Mouse (Mus musculus): ENCODE measurements around the gene Poc1a. TPM values are rescaled to one million over a fixed set of nuclear protein-coding genes. Genes with fewer than 3 reads are reported as not detected.
A peak's percentile ranks its signal among the peaks of the same experiment; 100 is the strongest.

The Poc1a gene
- total RNA-seq, 2 experiments from 2014 or later = 15.6 to 17.8 TPM

DNA sequence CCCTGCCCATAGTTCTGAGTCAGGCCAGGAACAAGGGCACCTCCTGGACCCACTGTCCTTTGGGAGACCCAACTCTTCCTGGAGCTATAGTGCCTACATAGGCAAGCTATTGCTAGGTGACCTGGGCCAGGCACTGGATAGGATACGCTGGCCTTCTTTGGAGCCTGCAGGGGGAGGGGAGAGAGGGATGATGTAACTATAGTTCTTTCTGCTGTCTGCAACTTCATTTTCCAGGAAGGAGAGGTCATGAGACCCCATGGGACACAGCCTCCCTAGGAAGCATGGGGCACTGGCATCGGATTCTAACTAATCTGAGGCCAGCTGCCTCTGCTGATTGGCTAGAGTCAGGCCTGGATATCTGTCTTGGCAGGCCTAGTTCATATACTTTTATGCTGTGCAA is 38.2 kb downstream of the Poc1a start:
- intact Hi-C loops (cut with DNase I) = no loop called here

DNA sequence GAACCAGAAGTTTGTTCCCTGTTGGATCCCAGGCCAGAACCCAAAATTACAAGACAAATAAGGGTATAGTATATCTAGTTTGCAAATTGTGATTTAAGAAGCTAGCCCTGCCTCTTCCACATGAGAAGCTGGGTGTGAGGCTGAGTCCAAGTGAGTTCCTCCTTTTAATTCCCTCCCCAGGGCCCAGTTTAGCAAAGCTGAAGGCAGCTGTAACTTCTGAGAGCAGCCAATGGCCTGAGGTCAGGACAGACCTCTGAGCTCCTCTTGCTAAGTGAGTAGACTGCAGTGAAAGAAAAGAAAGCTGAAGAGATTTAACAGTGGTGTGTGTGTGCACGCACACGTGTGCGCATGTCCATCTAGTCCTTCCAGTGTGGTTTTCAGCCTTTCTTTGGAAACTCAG is 41.6 kb downstream of the Poc1a start:
- intact Hi-C loops (cut with DNase I) = no loop called here
- DNase-seq (ENCODE audit: extremely low spot score in 1 of 2, low spot score in 2 of 2) = no peak

More for the DNA sequence above, 38.2 kb downstream of the Poc1a start:
- DNase-seq (ENCODE audit: extremely low spot score in 1 of 2, low spot score in 2 of 2) = no peak

DNA sequence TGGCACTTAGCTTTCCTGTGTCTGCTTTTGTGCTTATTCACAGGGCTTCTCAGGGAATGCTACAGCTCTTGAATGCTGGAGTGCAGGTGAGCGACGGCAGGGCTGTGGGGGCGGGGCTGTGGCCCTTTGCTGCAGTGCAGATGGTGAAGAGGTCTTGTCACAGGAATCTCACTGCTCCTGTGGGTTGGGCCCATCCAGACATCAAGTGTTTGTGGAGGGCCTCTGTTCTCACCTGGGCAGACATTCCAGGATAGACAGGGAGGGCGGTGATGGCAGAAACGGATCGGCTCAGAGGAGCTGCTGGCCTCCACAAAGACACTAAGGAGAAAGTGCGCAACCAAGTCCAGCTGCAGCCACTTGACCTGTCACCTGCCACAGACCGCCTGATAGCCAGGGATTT is 45.4 kb downstream of the Poc1a start:
- intact Hi-C loops (cut with DNase I) = no loop called here
- no peak for DNase-seq (ENCODE audit: extremely low spot score in 1 of 2, low spot score in 2 of 2)

DNA sequence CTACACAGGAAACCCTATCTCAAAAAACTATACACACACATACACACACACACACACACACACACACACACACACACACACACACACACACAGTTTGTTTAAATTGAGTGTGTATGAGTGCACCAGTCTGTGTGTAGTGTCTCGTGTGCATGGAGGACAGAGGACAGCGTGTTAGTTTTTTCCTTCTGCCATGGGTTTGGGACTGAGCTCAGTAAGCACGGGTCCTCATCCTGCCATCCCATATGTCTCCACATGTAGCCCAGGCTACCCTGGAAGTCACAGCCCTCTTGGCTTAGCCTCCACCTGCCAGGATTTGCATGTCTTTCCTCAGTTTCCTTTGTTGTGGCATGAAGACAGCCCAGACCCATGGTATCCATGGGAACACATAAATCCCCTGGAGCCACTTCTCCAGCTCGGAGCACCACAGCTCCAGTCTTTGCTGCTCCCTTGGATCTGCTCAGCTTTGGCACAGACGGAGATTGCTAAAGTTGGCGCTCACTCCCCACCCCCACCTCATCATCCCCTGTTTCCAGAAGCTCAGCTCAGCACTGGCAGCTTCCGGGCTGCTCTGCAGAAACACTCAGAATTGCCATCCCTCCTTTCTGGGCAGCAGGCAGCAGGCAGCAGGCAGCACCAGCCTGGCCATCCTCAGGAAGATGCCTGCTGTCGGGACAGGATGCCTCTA is 46.4 kb downstream of the Poc1a start:
- intact Hi-C loops (cut with DNase I) = no loop called here
- DNase-seq (ENCODE audit: extremely low spot score in 1 of 2, low spot score in 2 of 2) = peak in 1 of 2 experiments; percentile 72

DNA sequence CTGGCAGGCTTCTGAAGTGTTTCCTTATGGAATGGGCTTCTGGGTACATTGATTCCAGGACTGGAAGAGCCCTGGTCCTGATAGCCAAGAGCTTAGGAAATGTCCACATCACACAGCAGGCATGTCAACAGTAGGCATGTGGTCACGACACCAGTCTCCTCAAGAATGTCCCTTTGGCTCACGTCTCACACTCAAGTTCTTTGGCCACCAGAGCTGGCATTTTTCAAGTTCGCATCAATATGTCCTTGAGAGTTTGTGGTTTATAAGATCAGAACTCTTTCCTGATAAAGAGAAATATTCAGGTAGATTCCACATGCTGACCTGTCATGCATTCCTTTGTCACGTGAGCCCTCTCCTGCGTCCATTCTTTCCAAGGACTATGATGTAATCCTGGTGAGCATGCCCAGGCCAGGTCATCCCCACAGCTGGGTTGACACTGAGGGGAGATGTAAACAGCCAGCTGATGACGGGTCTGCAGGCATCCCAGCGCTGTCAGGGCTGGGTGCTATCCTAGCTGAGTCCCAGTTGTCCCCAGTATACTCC is 47.3 kb downstream of the Poc1a start:
- DNase-seq (ENCODE audit: extremely low spot score in 1 of 2, low spot score in 2 of 2) = no peak
- intact Hi-C loops (cut with DNase I) = no loop called here

DNA sequence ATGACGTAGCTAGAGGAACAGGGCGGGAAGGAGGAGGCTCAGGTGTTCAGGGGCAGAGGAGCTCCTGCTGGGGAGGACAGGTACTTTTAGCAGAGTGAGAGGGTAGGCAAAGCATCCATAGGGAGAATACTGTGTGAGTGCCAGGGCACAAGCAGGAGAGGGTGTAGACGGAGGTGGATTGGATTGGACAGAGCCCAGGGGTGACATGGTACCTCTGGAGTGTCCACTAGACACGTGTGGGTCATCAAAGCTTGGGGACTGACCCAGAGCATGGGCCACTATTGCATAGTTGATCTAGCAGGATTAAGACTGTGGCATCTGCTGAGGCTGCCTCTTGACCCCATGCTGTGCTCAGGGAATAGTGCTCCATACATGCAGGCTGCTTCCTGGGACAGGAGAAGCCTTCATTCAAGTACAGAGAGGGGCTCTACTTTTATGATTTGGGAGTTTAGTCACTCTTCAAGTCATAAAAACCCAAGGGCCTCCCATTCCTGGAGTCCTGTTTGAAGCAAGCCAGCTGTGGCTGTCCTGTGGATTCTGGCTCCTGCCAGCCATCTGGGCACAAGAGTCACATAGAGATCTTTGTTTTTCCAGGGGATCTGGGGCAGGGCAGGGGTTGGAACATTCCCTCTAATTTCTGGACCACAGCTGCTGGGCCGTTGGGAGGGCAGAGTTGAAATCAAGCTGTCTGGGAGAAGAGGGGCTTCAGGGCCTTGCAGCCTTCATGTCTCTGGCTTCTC is 48.1 kb downstream of the Poc1a start:
- no peak for DNase-seq (ENCODE audit: extremely low spot score in 1 of 2, low spot score in 2 of 2)
- intact Hi-C loops (cut with DNase I) = no loop called here

DNA sequence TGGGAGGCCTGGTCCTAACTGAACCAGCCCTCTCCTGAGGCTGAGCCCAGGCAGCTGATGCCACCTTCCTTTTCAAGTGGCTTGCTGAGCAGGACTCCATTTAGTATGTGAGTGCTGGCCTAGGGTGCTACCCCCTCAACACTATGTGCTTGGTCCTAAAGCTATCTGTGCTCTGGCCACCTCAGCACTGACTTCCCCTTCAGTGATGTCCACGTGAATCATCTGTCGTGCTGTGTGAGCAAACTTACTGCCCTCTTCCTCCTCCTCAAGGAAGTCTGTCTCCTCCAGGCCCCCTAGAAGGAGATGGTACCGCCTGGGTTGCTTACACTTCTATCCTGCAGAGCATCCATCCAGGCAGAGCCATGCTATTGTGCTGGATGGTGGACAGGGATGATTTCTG is 51.9 kb downstream of the Poc1a start:
- intact Hi-C loops (cut with DNase I) = no loop called here
- DNase-seq (ENCODE audit: extremely low spot score in 1 of 2, low spot score in 2 of 2) = no peak

DNA sequence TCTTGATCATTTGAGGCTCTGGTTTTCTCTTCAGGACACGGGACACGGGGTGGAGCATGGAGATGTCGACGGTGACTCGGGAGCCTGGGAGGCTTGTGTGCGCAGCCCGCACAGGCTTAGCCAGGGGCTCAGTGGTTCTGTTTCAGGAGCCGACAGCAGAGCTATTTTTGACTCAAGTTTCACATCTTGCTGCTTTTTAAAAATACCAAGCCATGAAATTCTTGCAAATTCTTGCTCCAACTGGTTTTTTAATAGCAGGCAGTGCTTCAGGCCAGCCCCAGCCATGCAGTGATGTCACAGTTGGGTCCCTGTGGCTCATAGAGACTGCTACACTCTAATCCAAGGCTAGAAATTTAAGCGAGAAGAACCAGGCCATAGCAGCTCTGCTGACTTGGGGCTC is 56.8 kb downstream of the Poc1a start:
- peak; percentile 39 to 60 for DNase-seq (ENCODE audit: extremely low spot score in 1 of 2, low spot score in 2 of 2)
- intact Hi-C loops (cut with DNase I) = no loop called here

DNA sequence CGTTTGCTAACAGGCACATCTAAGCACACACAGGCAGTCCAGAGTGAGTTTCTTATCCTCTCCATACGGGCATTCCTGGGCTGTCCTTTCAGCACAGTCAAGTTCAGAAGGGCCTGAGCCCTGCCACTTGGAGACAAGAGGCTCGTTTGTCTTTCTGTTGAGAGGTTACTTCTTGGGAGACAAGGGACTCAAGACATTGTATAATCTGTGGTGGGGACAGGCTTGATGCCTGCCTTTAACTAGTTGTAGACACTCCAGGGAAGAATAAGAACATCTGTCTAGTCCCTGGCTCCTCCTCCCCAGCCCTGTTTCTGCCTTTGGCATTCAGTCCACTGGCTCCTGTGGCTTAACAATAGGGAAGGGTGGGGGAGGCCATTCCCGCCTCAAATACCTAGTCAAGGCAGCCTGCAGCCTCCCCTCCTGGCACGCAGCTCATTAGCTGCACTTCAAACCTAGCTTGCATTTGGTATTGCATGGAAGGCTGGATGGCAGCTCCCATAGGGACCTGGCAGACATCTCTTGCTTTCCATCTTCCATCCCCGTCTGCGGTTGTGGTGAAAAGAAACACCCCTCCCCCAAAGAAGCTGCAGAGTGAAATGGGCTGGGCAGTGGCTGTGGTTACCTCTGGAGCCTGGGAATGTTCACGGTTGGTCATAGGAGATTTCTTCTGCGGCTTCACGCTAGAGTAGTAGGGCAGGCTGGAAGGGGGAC is 57.8 kb downstream of the Poc1a start:
- intact Hi-C loops (cut with DNase I) = no loop called here
- DNase-seq (ENCODE audit: extremely low spot score in 1 of 2, low spot score in 2 of 2) = peak in 1 of 2 experiments; percentile 15

DNA sequence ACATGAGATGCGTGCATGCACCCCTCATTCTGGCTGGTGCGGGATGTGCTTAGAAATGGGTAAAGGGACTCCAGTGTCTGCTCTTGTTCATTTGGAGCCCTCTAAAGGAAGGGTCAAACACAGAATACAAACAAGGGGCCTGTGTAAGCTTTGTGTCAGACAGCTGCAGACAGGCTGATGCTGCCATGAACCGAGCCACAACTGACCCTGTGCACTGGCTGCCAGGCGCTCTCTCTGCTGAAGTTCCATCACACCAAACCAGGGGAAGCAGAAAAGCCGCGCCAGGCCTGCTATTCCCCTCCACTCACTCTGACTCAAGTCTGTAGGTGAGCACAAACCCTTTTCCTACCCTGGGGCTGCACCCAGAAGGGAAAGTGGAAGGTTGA is 58.3 kb downstream of the Poc1a start:
- intact Hi-C loops (cut with DNase I) = no loop called here

DNA sequence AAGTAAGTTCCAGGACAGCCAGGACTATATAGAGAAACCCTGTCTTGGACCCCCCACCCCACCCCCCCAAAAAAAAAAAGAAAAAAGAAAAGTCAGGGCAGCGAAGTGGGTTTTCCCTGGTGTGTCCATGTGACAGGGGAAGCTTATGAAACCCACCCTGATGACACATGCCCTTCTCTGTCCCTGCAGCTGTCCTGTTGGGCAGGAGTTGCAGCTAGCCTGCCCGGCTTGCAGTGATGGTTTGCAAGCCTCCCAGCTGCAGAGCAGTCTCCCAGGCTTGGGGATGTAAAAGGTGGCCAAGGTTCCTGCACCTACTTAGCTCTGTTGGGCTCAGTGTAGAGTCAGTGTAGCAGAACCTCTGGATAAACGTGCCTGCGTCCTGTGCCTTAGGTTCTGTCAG is 58.9 kb downstream of the Poc1a start:
- intact Hi-C loops (cut with DNase I) = no loop called here
- no peak for DNase-seq (ENCODE audit: extremely low spot score in 1 of 2, low spot score in 2 of 2)

More for the DNA sequence above, 58.3 kb downstream of the Poc1a start:
- no peak for DNase-seq (ENCODE audit: extremely low spot score in 1 of 2, low spot score in 2 of 2)

DNA sequence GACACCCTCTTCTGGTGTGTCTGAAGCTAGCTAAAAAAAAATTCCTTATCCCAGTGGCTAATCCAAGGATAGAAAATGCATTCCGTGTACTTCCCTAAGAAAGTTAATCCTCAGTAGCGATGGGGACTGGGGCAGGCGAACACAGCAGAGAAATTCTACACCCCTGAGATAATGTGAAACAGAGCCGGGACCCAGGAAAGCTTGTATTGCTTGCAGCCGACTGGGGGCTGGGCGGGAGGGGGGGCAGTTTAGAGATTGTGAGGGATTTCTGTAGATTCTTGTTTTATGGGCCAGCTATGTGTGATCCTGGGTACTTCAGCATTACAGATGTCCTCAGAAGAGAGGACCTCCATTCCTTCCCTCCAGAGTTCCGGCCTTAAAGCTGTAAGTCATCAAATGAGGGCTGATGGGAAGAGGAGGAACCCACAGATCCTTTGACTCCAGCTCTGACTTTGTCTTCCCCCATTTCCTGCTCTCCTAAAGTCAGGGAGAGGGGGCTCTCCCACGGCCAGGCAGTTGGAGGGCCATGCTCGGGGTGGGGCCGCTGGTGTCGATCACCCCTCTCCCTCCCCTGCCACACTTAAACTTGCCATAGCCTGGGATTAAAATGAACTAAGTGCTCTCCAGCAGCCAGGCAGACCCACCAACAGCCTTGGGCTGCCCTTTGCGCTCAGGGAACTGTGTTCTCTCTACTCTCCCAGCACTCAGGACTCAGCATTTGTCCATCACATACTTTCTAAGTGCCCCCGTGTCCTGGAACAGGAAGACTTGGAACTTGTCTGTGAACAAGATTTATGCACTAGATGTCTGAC is 59.8 kb downstream of the Poc1a start:
- intact Hi-C loops (cut with DNase I) = no loop called here
- DNase-seq (ENCODE audit: extremely low spot score in 1 of 2, low spot score in 2 of 2) = no peak

DNA sequence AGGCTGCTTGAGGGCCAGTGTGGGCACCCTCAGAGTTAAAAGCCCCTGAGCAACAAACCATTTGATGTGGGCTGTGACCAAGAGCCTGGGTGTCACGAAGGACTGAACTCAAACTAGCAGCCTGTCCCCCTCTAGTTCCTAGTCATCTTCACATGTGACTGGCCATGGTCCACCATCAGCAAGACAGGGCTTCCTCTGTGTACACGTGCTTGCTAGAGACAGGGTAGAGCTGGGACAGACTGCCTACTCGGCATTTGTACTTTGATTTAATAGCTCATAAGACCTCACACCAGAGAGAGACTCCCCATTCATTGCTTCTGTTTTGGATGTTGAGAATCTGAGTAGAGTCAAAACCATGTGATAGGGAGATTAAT is 60.4 kb downstream of the Poc1a start:
- no peak for DNase-seq (ENCODE audit: extremely low spot score in 1 of 2, low spot score in 2 of 2)
- intact Hi-C loops (cut with DNase I) = no loop called here

DNA sequence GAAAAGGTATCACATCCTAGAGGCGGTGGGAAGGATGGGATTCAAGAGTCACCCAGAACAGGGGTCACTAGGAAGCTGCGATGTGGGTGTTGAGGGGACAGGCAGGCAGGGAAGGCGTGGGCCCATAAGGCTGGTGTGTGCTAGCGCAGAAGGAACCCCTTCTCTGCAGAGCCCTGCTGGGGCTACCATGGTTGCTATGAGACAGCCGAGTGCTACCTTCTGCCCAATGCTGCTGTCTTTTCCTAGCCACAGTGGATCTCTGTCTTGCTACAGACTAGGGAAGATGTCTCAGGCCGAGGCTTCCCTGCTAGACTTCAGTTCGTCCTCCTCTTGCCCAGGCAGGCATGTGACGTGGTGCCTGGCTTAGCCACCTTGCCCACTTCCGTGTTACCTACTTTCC is 61.7 kb downstream of the Poc1a start:
- DNase-seq (ENCODE audit: extremely low spot score in 1 of 2, low spot score in 2 of 2) = no peak
- intact Hi-C loops (cut with DNase I) = no loop called here

DNA sequence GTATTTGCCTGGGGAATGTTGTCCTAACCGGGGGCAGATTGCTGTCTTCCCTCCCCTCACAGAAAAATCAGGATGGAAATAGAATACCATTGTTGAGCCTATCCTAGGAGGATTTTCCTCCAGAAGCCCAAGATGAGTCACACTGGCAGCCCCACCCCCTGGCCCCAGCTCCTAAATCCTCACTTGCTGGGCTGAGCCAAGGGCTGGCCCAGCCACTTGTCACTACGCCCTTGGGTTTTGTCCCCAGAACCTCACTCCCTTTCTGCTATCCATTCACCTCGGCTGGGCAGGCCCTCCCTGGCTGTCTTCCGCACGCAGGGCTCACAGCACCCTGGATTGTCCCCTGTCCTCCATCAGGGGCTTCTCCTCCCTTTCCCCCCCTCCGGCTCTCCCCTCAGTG is 64.3 kb downstream of the Poc1a start:
- peak in 1 of 2 experiments; percentile 69 for DNase-seq (ENCODE audit: extremely low spot score in 1 of 2, low spot score in 2 of 2)
- intact Hi-C loops (cut with DNase I) = no loop called here

DNA sequence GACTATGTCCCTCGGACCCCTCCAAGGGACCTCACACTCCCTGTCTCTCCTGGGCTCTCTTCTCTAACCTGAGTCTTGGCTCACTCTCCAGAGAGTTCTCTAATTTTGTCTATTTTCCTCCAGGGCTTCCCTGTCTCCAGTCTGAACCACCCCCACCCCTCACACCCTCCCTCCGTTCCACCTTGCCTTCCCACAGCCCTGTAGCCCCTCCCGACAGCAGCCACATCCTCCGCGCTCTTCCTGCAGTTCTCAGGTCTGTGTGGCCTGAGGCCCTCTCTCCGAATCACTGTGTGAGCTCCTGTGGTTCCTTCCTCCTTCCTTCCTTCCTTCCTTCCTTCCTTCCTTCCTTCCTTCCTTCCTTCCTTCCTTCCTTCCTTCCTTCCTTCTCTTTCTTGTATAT is 64.8 kb downstream of the Poc1a start:
- intact Hi-C loops (cut with DNase I) = no loop called here
- no peak for DNase-seq (ENCODE audit: extremely low spot score in 1 of 2, low spot score in 2 of 2)

DNA sequence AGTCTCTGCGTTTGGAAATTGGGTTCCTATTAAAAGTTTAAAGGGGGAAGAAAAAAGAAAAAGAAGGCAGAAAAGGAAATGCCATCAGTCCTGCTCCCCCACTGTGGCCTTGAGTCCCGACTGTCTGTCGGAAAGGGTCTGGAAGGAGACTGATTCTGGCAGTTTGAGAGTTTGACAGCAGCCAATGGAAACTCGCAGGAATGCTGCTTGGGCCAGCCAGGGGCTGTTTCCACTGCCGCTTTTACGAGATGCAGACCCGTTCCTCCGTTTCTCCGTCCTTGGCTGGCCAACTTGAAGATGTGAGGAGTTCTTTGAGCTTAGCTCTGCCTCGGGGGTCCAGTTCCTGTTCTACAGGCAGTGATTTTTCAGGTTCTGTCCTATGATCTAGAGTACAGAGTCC is 67.4 kb downstream of the Poc1a start:
- intact Hi-C loops (cut with DNase I) = no loop called here
- DNase-seq (ENCODE audit: extremely low spot score in 1 of 2, low spot score in 2 of 2) = no peak

DNA sequence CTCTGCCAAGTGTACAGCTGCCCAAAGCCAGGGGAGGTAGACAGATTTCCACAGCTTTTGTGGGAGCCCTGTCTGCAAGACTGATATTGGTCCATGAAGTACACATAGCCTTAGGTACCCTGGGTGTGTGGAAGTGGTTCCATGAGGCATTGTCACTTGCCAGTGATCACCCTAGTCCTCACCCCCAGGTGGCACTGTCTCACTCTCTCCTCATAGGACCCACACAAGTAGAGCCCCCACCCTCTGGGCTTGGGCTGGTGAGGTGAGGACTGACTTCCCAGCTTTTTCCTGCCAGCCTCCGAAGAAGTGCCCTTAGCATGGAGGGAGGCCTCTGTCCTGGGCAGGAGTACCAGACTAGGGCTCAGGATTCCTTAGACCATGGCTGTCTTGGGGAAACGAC is 68.2 kb downstream of the Poc1a start:
- DNase-seq (ENCODE audit: extremely low spot score in 1 of 2, low spot score in 2 of 2) = peak in 1 of 2 experiments; percentile 71
- intact Hi-C loops (cut with DNase I) = no loop called here

DNA sequence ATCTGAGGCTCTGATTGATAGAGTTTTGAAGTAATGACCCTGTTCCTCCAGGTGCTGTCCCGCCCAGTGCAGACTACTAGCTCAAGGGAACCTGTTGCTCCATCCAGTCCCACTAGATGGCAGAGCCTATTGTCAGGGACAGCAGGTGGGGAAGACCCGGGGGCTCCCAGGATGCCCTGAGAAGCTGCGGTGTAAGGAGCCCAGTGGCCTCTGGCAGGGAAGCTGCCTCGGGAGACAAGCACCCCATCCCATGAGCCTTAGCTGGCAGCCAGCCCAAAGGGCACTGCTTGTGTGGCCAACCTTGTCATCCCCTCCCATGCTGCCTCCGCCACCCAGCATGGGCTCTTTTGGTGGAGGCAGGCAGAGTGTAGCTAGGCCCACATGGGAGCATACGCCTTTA is 70.3 kb downstream of the Poc1a start:
- peak in 1 of 2 experiments; percentile 46 for DNase-seq (ENCODE audit: extremely low spot score in 1 of 2, low spot score in 2 of 2)
- intact Hi-C loops (cut with DNase I) = no loop called here
